Mouse (Mus musculus) kidney, postnatal 0 days (tissue): ENCODE results near the gene Clic1. TPM values are rescaled to one million over a fixed set of nuclear protein-coding genes. Genes with fewer than 3 reads are reported as not detected.

Experiments
- ATAC-seq: fragments of 200-750 bp; cut with Nextera tagmentation; replicated peaks from 2 replicates; pipeline ENCODE4 v1.8.0; 2017; ENCODE audit warnings: low read depth, moderate number of reproducible peaks, moderate TSS enrichment, moderate library complexity; ENCODE audit not compliant: low FRiP score
- DNase-seq: peaks from one replicate; pipeline ENCODE4 v3.0.0-alpha.2; 2016; ENCODE audit warnings: low spot score
- H3K27ac ChIP-seq: fragments of 300-500 bp; sonication (generic); 2 replicates; pipeline ENCODE4 v1.5.1; 2014; ENCODE audit warnings: mild to moderate bottlenecking
- H3K27me3 ChIP-seq: fragments of 300-500 bp; sonication (generic); 2 replicates; pipeline ENCODE4 v1.6.1; 2014; ENCODE audit warnings: low read length, mixed read lengths; ENCODE audit not compliant: insufficient read depth
- H3K36me3 ChIP-seq: fragments of 300-500 bp; sonication (generic); 2 replicates; pipeline ENCODE4 v1.6.1; 2014; ENCODE audit warnings: low read length, mixed read lengths; ENCODE audit not compliant: insufficient read depth
- H3K4me1 ChIP-seq: fragments of 300-500 bp; sonication (generic); replicated peaks from 2 replicates; pipeline ENCODE4 v1.6.1; 2014; ENCODE audit warnings: antibody characterized with exemption, low read length, mixed read lengths; ENCODE audit not compliant: insufficient read depth
- H3K4me2 ChIP-seq: fragments of 300-500 bp; sonication (generic); 2 replicates; pipeline ENCODE4 v1.6.1; 2014; ENCODE audit warnings: mild to moderate bottlenecking, low read length, moderate library complexity, mixed read lengths
- H3K4me3 ChIP-seq: fragments of 300-500 bp; sonication (generic); replicated peaks from 2 replicates; pipeline ENCODE4 v1.5.1; 2014; ENCODE audit warnings: low read depth, low read length
- H3K9ac ChIP-seq: fragments of 300-500 bp; sonication (generic); 2 replicates; pipeline ENCODE4 v1.6.1; 2014; ENCODE audit warnings: low read depth, low read length
- H3K9me3 ChIP-seq: fragments of 300-500 bp; sonication (generic); replicated peaks from 2 replicates; pipeline ENCODE4 v1.6.1; 2016; ENCODE audit warnings: low read length, inconsistent platforms, mixed read lengths
- CTCF ChIP-seq: IDR thresholded peaks from 2 replicates; pipeline ENCODE4 v1.5.1; 2016; ENCODE audit warnings: antibody characterized with exemption, low read depth, mild to moderate bottlenecking, moderate library complexity
- WGBS: fragments of 180-500 bp; shearing (Covaris S2); extraction: QIAGEN DNeasy Blood & Tissue Kit; methylation state at CpG from one replicate; pipeline ENCODE4 v1.1.7; 2014; 5-methylcytosine and 5-hydroxymethylcytosine counted together
- polyA plus RNA-seq: library from polyadenylated mRNA; unstranded; fragments of >200 nt; fragmentation: Nextera tagmentation; extraction: Ambion mirVana; gene quantifications from 2 replicates; pipeline ENCODE4 v1.2.1, GENCODE M21; 2015

Clic1 gene
- polyA plus RNA-seq, 1 experiment from 2014 or later = 266 TPM

DNA sequence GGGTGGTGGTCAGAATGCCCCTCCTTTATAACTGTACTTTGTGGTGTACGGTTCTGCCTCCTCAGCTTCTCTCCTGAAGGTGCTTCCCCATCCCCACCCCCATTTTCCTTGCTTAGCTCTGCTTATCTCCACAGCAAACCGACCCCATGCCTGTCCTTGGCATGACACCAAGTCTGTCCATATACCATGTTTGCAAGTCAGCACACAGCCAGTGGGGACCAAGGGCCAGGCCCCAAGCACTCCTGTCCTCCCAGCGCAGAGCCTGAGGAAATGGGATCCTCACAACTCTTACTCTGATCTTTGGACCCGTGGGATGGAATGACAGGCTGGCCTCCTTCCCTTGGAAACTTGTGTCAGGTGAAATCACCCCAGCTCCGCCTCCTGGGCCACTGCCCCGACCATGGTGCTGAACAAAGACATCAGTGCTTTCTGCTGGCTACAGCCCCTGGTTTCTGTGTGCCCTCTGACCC is 53.5 kb downstream of the Clic1 start:
- 0 out of 2 replicates have a peak overlapping the region, but pooled peaks have one; percentile 36 for H3K27ac ChIP-seq
- TF ChIP-seq CTCF = no peak
- peaks cover 45% of the 10 kb centered on the region for H3K36me3 ChIP-seq
- DNase-seq (peak; percentile 28), ATAC-seq (peak; percentile 44)
- H3K4me3 ChIP-seq = no peak overlapping the region
- H3K27me3 ChIP-seq = no peaks in the 10 kb centered on the region
- peaks cover 13% of the 10 kb centered on the region; the same call in 1 of the 2 replicates for H3K4me1 ChIP-seq
- H3K9me3 ChIP-seq = no peaks in the 10 kb centered on the region
- H3K9ac ChIP-seq = no peak overlapping the region
- H3K4me2 ChIP-seq = no peak overlapping the region
- WGBS = 49% methylated on average over 6 of the region's 6 CpGs

DNA sequence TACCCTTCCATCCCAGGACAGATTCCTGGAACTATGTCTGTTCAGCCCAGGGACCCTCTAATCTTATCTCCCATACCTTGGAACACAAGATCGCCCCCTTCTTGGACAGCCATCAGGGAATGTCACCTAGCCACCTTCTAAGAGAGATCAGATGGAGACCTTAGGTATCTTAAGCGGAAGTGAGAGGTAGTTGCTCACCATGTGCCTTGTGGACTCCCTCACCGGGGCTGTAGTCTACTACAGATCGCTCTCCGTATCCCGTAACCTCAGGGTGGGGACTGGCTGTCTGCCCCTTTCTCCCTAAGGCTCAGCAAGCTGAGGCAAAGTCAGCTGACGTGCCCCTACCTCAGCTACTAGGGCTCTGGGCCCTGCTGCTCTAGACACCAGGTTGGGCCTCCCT is 54.3 kb downstream of the Clic1 start:
- Histone ChIP-seq H3K9ac (no peak overlapping the region), H3K36me3 (peaks cover 37% of the 10 kb centered on the region), H3K27me3 (no peaks in the 10 kb centered on the region), H3K9me3 (no peaks in the 10 kb centered on the region), H3K4me2 (no peak overlapping the region), H3K4me3 (no peak overlapping the region), H3K27ac (0 out of 2 replicates have a peak overlapping the region, but pooled peaks have one; percentile 8), H3K4me1 (peaks cover 13% of the 10 kb centered on the region; the same call in 1 of the 2 replicates)
- 94% methylated on average over 7 of the region's 7 CpGs for WGBS
- no peak for DNase-seq
- ATAC-seq = no peak
- no peak for TF ChIP-seq CTCF

DNA sequence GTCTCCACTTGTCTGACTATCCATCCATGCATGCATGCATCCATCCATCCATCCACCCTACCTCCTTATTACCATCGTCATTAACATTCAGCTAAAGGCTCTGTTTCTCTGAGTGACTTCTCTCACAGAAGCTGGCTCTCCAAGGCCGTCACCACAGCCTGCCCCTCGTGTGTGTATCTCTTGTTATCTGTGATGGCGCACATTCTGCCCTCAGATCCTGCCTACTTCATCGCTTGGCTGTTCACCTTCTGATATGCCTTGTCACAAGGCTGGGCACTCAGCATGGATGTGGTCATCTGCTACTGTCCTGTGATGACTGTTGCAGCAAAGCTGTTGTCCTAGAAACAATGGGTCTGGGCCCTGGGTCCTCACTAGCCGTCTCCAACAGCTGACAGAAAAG is 55.0 kb downstream of the Clic1 start:
- DNase-seq = no peak
- H3K9ac ChIP-seq = no peak overlapping the region
- H3K9me3 ChIP-seq = no peaks in the 10 kb centered on the region
- H3K36me3 ChIP-seq = peaks cover 32% of the 10 kb centered on the region
- H3K27ac ChIP-seq = no peak overlapping the region
- no peak for TF ChIP-seq CTCF
- H3K4me3 ChIP-seq = no peak overlapping the region
- ATAC-seq = no peak
- no peak overlapping the region for H3K4me2 ChIP-seq
- H3K27me3 ChIP-seq = no peaks in the 10 kb centered on the region
- 77% methylated on average over 6 of the region's 6 CpGs for WGBS
- peaks cover 13% of the 10 kb centered on the region; the same call in 1 of the 2 replicates for H3K4me1 ChIP-seq

DNA sequence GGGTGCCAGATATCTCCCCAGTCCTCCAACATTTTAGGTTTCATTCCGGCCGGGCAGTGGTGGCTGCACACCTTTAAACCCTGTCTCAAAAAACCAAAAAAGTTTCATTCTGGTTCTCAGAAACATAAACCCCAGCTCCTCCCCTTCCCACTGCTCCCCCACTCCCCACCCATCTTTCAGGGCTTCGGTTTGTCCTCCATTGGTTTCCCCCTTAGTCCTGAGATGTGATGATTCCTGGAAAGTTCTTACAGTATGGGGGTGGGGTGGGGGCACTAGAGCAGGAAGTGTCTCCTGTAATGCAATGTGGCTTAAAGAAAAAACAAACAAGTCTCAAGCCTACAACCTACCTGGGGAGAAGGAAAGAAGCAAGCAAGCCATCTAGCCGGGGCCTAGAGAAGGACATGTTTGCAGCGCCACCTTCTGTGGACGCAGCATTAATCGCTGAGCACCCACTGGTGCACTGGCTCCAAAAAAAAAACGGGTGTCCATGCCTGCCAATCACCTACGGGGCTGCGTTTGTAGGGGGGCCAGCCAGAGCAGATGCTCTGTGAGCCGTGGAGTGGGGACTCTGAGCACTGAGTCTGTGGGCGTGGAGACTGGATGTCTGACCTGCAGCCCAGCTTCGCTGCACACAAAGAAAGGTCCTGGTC is 56.1 kb downstream of the Clic1 start:
- ATAC-seq = no peak
- no peak overlapping the region for H3K9ac ChIP-seq
- peak; percentile 72 for TF ChIP-seq CTCF
- peaks cover 4% of the 10 kb centered on the region; the same call in 1 of the 2 replicates for H3K4me1 ChIP-seq
- DNase-seq = peak; percentile 78
- peaks cover 24% of the 10 kb centered on the region for H3K36me3 ChIP-seq
- no peaks in the 10 kb centered on the region for H3K9me3 ChIP-seq
- peak overlapping the region; percentile 39 for H3K4me2 ChIP-seq
- H3K27me3 ChIP-seq = no peaks in the 10 kb centered on the region
- 20% methylated on average over 13 of the region's 13 CpGs for WGBS
- H3K4me3 ChIP-seq = no peak overlapping the region
- peak overlapping the region; percentile 10; the same call in 1 of the 2 replicates for H3K27ac ChIP-seq

DNA sequence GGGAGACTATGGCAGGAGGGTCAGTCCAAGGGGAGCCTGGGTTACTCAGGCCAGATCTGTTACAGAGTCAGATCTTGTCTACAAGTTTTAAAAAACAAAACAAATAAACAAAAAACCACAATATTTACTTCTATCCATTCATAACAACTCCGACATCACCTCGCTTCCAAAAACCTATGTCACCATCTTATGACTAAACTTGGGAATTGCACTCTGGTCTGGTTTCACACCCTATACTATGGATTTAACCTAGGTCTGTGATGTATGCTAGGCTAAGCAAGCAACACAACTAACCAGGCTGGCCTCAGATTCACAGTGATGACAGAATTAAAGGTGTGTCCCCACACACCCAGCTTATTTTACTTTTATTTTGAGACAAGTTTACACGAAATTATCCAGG is 56.8 kb downstream of the Clic1 start:
- H3K4me3 ChIP-seq = no peak overlapping the region
- peaks cover 17% of the 10 kb centered on the region for H3K36me3 ChIP-seq
- H3K27ac ChIP-seq = no peak overlapping the region; the same call in 1 of the 2 replicates
- peak; percentile 41 for DNase-seq
- no peak overlapping the region for H3K4me2 ChIP-seq
- H3K4me1 ChIP-seq = peaks cover 3% of the 10 kb centered on the region; the same call in 1 of the 2 replicates
- TF ChIP-seq CTCF = peak; percentile 46; the same call in 1 of the 2 replicates
- 72% methylated on average over 3 of the region's 3 CpGs for WGBS
- no peaks in the 10 kb centered on the region for H3K27me3 ChIP-seq
- no peak overlapping the region for H3K9ac ChIP-seq
- H3K9me3 ChIP-seq = no peaks in the 10 kb centered on the region
- no peak for ATAC-seq

DNA sequence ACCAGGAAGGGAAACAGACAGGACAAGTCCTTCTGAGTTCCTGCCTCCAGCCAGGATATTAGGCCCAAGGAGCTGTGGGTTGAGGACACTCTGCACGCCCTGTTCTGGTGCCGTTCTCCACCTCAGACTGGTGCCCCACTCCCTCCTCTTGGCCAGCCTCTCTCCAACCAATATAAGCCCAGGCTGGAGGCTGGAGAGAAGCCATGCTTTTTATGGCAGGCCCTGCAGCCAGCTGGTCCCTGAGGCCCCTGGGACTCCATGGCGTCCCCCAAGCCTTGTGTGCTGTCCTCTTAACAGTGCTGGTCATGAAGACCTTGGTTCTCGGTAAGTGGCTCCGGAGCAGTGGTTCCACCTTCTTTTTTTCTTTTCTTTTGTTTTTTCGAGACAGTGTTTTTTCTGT is 58.3 kb downstream of the Clic1 start, which contains the start of gene Ly6g5c:
TSS of gene Ly6g5c (plus strand) at position 183 of the 400 bp plus-strand sequence.
- WGBS = 78% methylated on average over 6 of the region's 6 CpGs
- Histone ChIP-seq H3K4me2 (no peak within 1 kb of the TSS), H3K9ac (no peak within 1 kb of the TSS), H3K4me3 (no peak within 1 kb of the TSS), H3K4me1 (peaks cover 3% of the 10 kb centered on the region; the same call in 1 of the 2 replicates), H3K27ac (no peak within 1 kb of the TSS), H3K36me3 (0 out of 2 replicates have a peak, but pooled peaks cover 4% of the 10 kb centered on the region), H3K27me3 (no peaks in the 10 kb centered on the region), H3K9me3 (no peaks in the 10 kb centered on the region)
- TF ChIP-seq CTCF = no peak
- ATAC-seq = no peak
- DNase-seq = no peak

Other genes starting within 250 kb of the Clic1 start
- 0.13 and 0.20 TPM in 2 replicates for gene Cyp21a1, start 245.4 kb upstream of the Clic1 start, polyA plus RNA-seq
- gene Stk19, start 213.0 kb upstream of the Clic1 start, polyA plus RNA-seq = 30.3 and 30.8 TPM in 2 replicates
- 48.2 and 49.7 TPM in 2 replicates for gene Dxo, start 212.9 kb upstream of the Clic1 start, polyA plus RNA-seq
- 36.8 and 37.3 TPM in 2 replicates for gene Skiv2l, start 199.8 kb upstream of the Clic1 start, polyA plus RNA-seq
- gene Nelfe, start 199.6 kb upstream of the Clic1 start, polyA plus RNA-seq = 73.5 and 79.5 TPM in 2 replicates
- 21.1 and 25.6 TPM in 2 replicates for gene Cfb, start 187.4 kb upstream of the Clic1 start, polyA plus RNA-seq
- gene Zbtb12, start 170.5 kb upstream of the Clic1 start, polyA plus RNA-seq = 2.3 and 3.4 TPM in 2 replicates
- gene Gm20547, start 167.9 kb upstream of the Clic1 start, polyA plus RNA-seq = not detected in 2 replicates
- 7.0 and 7.4 TPM in 2 replicates for gene C2, start 151.7 kb upstream of the Clic1 start, polyA plus RNA-seq
- gene Ehmt2, start 151.5 kb upstream of the Clic1 start, polyA plus RNA-seq = 44.1 and 49.1 TPM in 2 replicates
- 24.2 and 27.3 TPM in 2 replicates for gene Slc44a4, start 135.5 kb upstream of the Clic1 start, polyA plus RNA-seq
- 92.0 and 101 TPM in 2 replicates for gene Neu1, start 118.7 kb upstream of the Clic1 start, polyA plus RNA-seq
- gene Hspa1b, start 90.7 kb upstream of the Clic1 start, polyA plus RNA-seq = 2.2 and 2.6 TPM in 2 replicates
- not detected in 2 replicates for gene Gm20481, start 80.1 kb upstream of the Clic1 start, polyA plus RNA-seq
- gene Hspa1a, start 77.8 kb upstream of the Clic1 start, polyA plus RNA-seq = 22.4 and 23.5 TPM in 2 replicates
- gene Hspa1l, start 77.3 kb upstream of the Clic1 start, polyA plus RNA-seq = 0.54 and 0.72 TPM in 2 replicates
- gene Lsm2, start 68.1 kb upstream of the Clic1 start, polyA plus RNA-seq = 133 and 141 TPM in 2 replicates
- 61.3 and 63.3 TPM in 2 replicates for gene Vars, start 49.0 kb upstream of the Clic1 start, polyA plus RNA-seq
- 0.16 and 0.20 TPM in 2 replicates for gene Vwa7, start 33.4 kb upstream of the Clic1 start, polyA plus RNA-seq
- gene Sapcd1, start 21.9 kb upstream of the Clic1 start, polyA plus RNA-seq = 2.3 and 3.7 TPM in 2 replicates
- 2.7 and 3.0 TPM in 2 replicates for gene Msh5, start 3.2 kb upstream of the Clic1 start, polyA plus RNA-seq
- gene Ddah2, start 9.1 kb downstream of the Clic1 start, polyA plus RNA-seq = 227 and 244 TPM in 2 replicates
- not detected in 2 replicates for gene Ly6g6c, start 15.4 kb downstream of the Clic1 start, polyA plus RNA-seq
- 0.36 and 0.45 TPM in 2 replicates for gene Mpig6b, start 16.2 kb downstream of the Clic1 start, polyA plus RNA-seq
- 1.3 and 1.6 TPM in 2 replicates for gene Ly6g6e, start 26.9 kb downstream of the Clic1 start, polyA plus RNA-seq
- 7.6 and 7.8 TPM in 2 replicates for gene Ly6g6d, start 28.1 kb downstream of the Clic1 start, polyA plus RNA-seq
- not detected in 2 replicates for gene Ly6g6f, start 35.6 kb downstream of the Clic1 start, polyA plus RNA-seq
- 109 and 113 TPM in 2 replicates for gene Abhd16a, start 39.3 kb downstream of the Clic1 start, polyA plus RNA-seq
- not detected in 2 replicates for gene Ly6g5c, start 58.3 kb downstream of the Clic1 start, polyA plus RNA-seq
- gene Ly6g5b, start 65.5 kb downstream of the Clic1 start, polyA plus RNA-seq = 0.69 and 1.1 TPM in 2 replicates
- gene Gpank1, start 71.5 kb downstream of the Clic1 start, polyA plus RNA-seq = 14.6 and 15.2 TPM in 2 replicates
- 300 and 312 TPM in 2 replicates for gene Csnk2b, start 72.1 kb downstream of the Clic1 start, polyA plus RNA-seq
- gene D17H6S53E, start 76.4 kb downstream of the Clic1 start, polyA plus RNA-seq = 10.5 and 11.9 TPM in 2 replicates
- 59.6 and 64.2 TPM in 2 replicates for gene Apom, start 82.1 kb downstream of the Clic1 start, polyA plus RNA-seq
- 46.0 and 50.2 TPM in 2 replicates for gene Bag6, start 85.2 kb downstream of the Clic1 start, polyA plus RNA-seq
- gene Prrc2a, start 114.9 kb downstream of the Clic1 start, polyA plus RNA-seq = 79.2 and 94.5 TPM in 2 replicates
- gene Aif1, start 126.1 kb downstream of the Clic1 start, polyA plus RNA-seq = 13.1 and 14.8 TPM in 2 replicates
- 11.4 and 15.0 TPM in 2 replicates for gene Lst1, start 138.5 kb downstream of the Clic1 start, polyA plus RNA-seq
- gene Ltb, start 144.5 kb downstream of the Clic1 start, polyA plus RNA-seq = 0.98 and 1.0 TPM in 2 replicates
- 0.19 and 0.25 TPM in 2 replicates for gene Tnf, start 152.0 kb downstream of the Clic1 start, polyA plus RNA-seq
- 0.15 TPM in 1 of 2 replicates, not detected in the other for gene Lta, start 155.4 kb downstream of the Clic1 start, polyA plus RNA-seq
- gene Gm16181, start 170.9 kb downstream of the Clic1 start, polyA plus RNA-seq = 0.25 and 0.29 TPM in 2 replicates
- gene Atp6v1g2, start 183.7 kb downstream of the Clic1 start, polyA plus RNA-seq = 6.6 and 6.7 TPM in 2 replicates
- gene Nfkbil1, start 185.8 kb downstream of the Clic1 start, polyA plus RNA-seq = 11.7 and 14.5 TPM in 2 replicates
- gene Ddx39b, start 191.8 kb downstream of the Clic1 start, polyA plus RNA-seq = 303 and 329 TPM in 2 replicates
- gene H2-D1, start 212.8 kb downstream of the Clic1 start, polyA plus RNA-seq = 111 and 125 TPM in 2 replicates